Mouse (Mus musculus) myocyte (in vitro differentiated cells): ENCODE measurements around the gene Lrmda. TPM values are rescaled to one million over a fixed set of nuclear protein-coding genes. Genes with fewer than 3 reads are reported as not detected.

Source experiments
- H3K27me3 ChIP-seq: one replicate; pipeline ENCODE4 v1.6.1; 2011; ENCODE audit not compliant: control insufficient read depth, insufficient read depth, insufficient read length
- H3K36me3 ChIP-seq: one replicate; pipeline ENCODE4 v1.6.1; 2011; ENCODE audit not compliant: control insufficient read depth, insufficient read depth
- H3K4me2 ChIP-seq: one replicate; pipeline ENCODE4 v1.6.1; 2011; ENCODE audit warnings: low read depth, control low read depth
- H3K4me3 ChIP-seq: one replicate; pipeline ENCODE4 v1.5.1; 2011; ENCODE audit warnings: mild to moderate bottlenecking, control low read depth, moderate library complexity
- H3K79me2 ChIP-seq: one replicate; pipeline ENCODE4 v1.6.1; 2011; ENCODE audit not compliant: control insufficient read depth, insufficient read depth
- H3ac ChIP-seq: one replicate; pipeline ENCODE4 v1.6.1; 2011; ENCODE audit not compliant: control insufficient read depth, insufficient read length
- CEBPB ChIP-seq: IDR thresholded peaks from 2 replicates; pipeline ENCODE4 v1.6.1; 2011; ENCODE audit warnings: mild to moderate bottlenecking, moderate library complexity; ENCODE audit not compliant: poor library complexity, insufficient read depth, severe bottlenecking
- E2F4 ChIP-seq: IDR thresholded peaks from one replicate; pipeline ENCODE4 v1.6.1; 2011; ENCODE audit warnings: mild to moderate bottlenecking, control low read depth, moderate library complexity; ENCODE audit not compliant: insufficient read depth
- MAX ChIP-seq: IDR thresholded peaks from one replicate; pipeline ENCODE4 v1.6.1; 2011; ENCODE audit warnings: low read depth, mild to moderate bottlenecking, control low read depth
- MYOD1 ChIP-seq, 3 experiments: IDR thresholded peaks; one replicate each; pipeline ENCODE4 v1.6.1; 2011; ENCODE audit warnings: control low read depth in 2 of 3, low read depth in 2 of 3, mild to moderate bottlenecking in 2 of 3, moderate library complexity in 1 of 3; ENCODE audit not compliant: insufficient read length in 2 of 3, control insufficient read depth in 1 of 3
- MYOG ChIP-seq, 3 experiments: IDR thresholded peaks; one replicate each; pipeline ENCODE4 v1.6.1; 2011; ENCODE audit warnings: control low read depth in 2 of 3, low read depth in 2 of 3, mild to moderate bottlenecking in 2 of 3; ENCODE audit not compliant: insufficient read length in 2 of 3, control insufficient read depth in 1 of 3, insufficient read depth in 1 of 3
- POLR2A ChIP-seq: IDR thresholded peaks from one replicate; pipeline ENCODE4 v1.6.1; 2011; ENCODE audit warnings: low read depth, mild to moderate bottlenecking, control low read depth, moderate library complexity; ENCODE audit not compliant: insufficient read length
- POLR2AphosphoS2 ChIP-seq: IDR thresholded peaks from one replicate; pipeline ENCODE4 v1.6.1; 2011; ENCODE audit warnings: low read depth, control low read depth; ENCODE audit not compliant: insufficient read length
- REST ChIP-seq: IDR thresholded peaks from one replicate; pipeline ENCODE4 v1.6.1; 2011; ENCODE audit warnings: mild to moderate bottlenecking, control low read depth, moderate library complexity; ENCODE audit not compliant: insufficient read depth, insufficient read length
- SRF ChIP-seq: IDR thresholded peaks from one replicate; pipeline ENCODE4 v1.6.1; 2011; ENCODE audit warnings: low read depth; ENCODE audit not compliant: control insufficient read depth, insufficient read length
- TCF12 ChIP-seq: IDR thresholded peaks from one replicate; pipeline ENCODE4 v1.6.1; 2011; ENCODE audit warnings: mild to moderate bottlenecking, control low read depth; ENCODE audit not compliant: poor library complexity, insufficient read depth, severe bottlenecking
- TCF3 ChIP-seq: IDR thresholded peaks from one replicate; pipeline ENCODE4 v1.6.1; 2011; ENCODE audit warnings: low read depth, control low read depth; ENCODE audit not compliant: insufficient read length
- USF1 ChIP-seq: IDR thresholded peaks from one replicate; pipeline ENCODE4 v1.6.1; 2011; ENCODE audit warnings: low read depth, mild to moderate bottlenecking, control low read depth, moderate library complexity
- polyA plus RNA-seq: library from polyadenylated mRNA; unstranded; fragments of >200 nt; fragmentation: generic; extraction: Trizol; gene quantifications from one replicate; pipeline ENCODE4 v1.2.1, GENCODE M21; 2012; ENCODE audit warnings: missing spikeins

Lrmda gene
- polyA plus RNA-seq, 1 experiment = 1.9 TPM

DNA sequence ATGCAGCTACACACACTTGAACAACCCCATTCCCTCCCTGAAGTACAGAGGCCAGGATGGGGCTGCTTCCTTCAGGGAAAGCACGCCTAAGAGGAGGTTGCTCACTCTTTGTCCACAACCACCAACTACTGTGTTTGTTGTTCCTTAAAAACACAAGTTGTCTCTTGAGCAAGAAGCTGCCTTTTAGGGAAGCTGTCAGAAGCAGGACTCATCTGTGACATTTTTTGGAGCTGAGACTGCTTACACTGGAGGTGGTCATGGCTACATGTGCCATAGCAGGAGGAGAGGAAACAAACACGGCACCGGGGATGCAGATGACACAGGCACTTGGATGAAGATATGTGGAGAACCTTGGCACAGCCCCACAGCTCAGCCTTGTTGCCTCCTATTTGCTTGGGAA is 65.9 kb downstream of the Lrmda start:
- TF ChIP-seq MAX = no peak
- no peak for TF ChIP-seq REST
- no peak for TF ChIP-seq MYOD1 (IDR thresholded peaks at IDR 0.05; ENCODE audit: control insufficient read depth in 1 of 3, insufficient read length in 2 of 3, low read depth in 2 of 3)
- no peak for TF ChIP-seq TCF3
- TF ChIP-seq CEBPB = no peak
- TF ChIP-seq POLR2AphosphoS2 = no peak
- TF ChIP-seq E2F4 = no peak
- TF ChIP-seq SRF = no peak
- no peak for TF ChIP-seq TCF12
- TF ChIP-seq MYOG (IDR thresholded peaks at IDR 0.05; ENCODE audit: control insufficient read depth in 1 of 3, insufficient read depth in 1 of 3, insufficient read length in 2 of 3, low read depth in 2 of 3) = no peak
- TF ChIP-seq POLR2A = no peak
- Histone ChIP-seq H3K4me2 (no peak overlapping the region), H3K79me2 (no peaks in the 10 kb centered on the region), H3K36me3 (no peaks in the 10 kb centered on the region), H3K27me3 (peaks cover 19% of the 10 kb centered on the region), H3ac (no peak overlapping the region), H3K4me3 (no peak overlapping the region)

DNA sequence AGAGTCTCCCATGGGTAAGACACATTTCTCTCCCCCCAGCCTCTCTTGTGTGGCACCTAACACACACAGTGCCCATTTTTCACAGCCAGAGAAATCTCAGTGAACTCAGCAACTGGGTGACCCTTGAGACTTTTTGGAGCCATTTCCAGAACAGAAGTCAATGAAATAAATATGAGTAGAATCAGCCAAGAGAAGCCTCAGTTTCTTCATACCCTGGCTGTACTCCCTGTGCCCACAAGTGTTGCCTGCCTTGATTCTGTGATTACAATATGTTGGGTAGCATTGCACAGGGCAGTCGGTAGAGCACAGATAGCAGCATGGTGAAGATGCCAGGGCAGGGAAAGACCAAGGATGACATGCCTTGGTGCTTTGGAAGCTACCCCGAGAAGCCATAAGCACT is 69.1 kb downstream of the Lrmda start:
- Histone ChIP-seq H3K4me3 (no peak overlapping the region), H3K36me3 (no peaks in the 10 kb centered on the region), H3K4me2 (no peak overlapping the region), H3K79me2 (no peaks in the 10 kb centered on the region), H3ac (no peak overlapping the region), H3K27me3 (peaks cover 13% of the 10 kb centered on the region)
- TF ChIP-seq REST (no peak), USF1 (no peak), MYOG (IDR thresholded peaks at IDR 0.05; ENCODE audit: control insufficient read depth in 1 of 3, insufficient read depth in 1 of 3, insufficient read length in 2 of 3, low read depth in 2 of 3) (no peak), SRF (no peak), TCF12 (no peak), TCF3 (no peak)

DNA sequence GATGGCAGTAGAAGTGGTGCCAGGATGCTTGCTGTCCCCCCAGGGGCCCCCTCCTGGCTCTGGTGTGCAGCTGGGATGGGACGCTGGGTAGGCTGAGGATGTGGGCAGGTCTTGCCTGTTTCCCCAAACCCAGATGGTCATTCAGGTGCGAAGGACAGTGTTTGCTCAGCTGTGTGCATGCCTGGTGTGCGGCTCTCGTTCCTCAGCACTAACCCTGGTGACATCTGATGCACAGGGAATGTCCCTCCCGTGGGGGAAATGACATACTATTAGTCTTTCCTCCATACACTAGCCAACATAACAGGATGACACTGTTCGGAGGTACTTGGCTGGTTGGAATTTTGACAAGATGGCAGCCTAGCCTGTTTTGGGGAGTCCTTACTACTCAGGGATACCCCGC is 69.8 kb downstream of the Lrmda start:
- no peak for TF ChIP-seq E2F4
- TF ChIP-seq POLR2AphosphoS2 = no peak
- TF ChIP-seq REST = no peak
- no peak for TF ChIP-seq MYOG (IDR thresholded peaks at IDR 0.05; ENCODE audit: control insufficient read depth in 1 of 3, insufficient read depth in 1 of 3, insufficient read length in 2 of 3, low read depth in 2 of 3)
- no peak for TF ChIP-seq MYOD1 (IDR thresholded peaks at IDR 0.05; ENCODE audit: control insufficient read depth in 1 of 3, insufficient read length in 2 of 3, low read depth in 2 of 3)
- TF ChIP-seq CEBPB = no peak
- no peak for TF ChIP-seq TCF12
- no peak for TF ChIP-seq POLR2A
- no peak for TF ChIP-seq USF1
- no peak for TF ChIP-seq MAX
- no peak for TF ChIP-seq TCF3
- TF ChIP-seq SRF = no peak
- Histone ChIP-seq H3K27me3 (peaks cover 19% of the 10 kb centered on the region), H3K4me3 (no peak overlapping the region), H3ac (no peak overlapping the region), H3K79me2 (no peaks in the 10 kb centered on the region), H3K4me2 (no peak overlapping the region), H3K36me3 (no peaks in the 10 kb centered on the region)

- H3K4me2 ChIP-seq = no peak overlapping the region
- no peak for TF ChIP-seq CEBPB
- no peak for TF ChIP-seq USF1
- no peak for TF ChIP-seq SRF
- TF ChIP-seq POLR2A = no peak
- no peak for TF ChIP-seq MYOD1 (IDR thresholded peaks at IDR 0.05; ENCODE audit: control insufficient read depth in 1 of 3, insufficient read length in 2 of 3, low read depth in 2 of 3)
- no peak for TF ChIP-seq POLR2AphosphoS2
- no peak for TF ChIP-seq TCF3
- no peak overlapping the region for H3ac ChIP-seq
- no peaks in the 10 kb centered on the region for H3K79me2 ChIP-seq
- H3K27me3 ChIP-seq = peaks cover 21% of the 10 kb centered on the region
- H3K4me3 ChIP-seq = no peak overlapping the region
- H3K36me3 ChIP-seq = no peaks in the 10 kb centered on the region
These were observed 70.5 kb downstream of the Lrmda start for GRCm38 (mm10) chr14:22089866-22090470.

GRCm38 (mm10) chr14:22090778-22091211 is 71.3 kb downstream of the Lrmda start:
- Histone ChIP-seq H3K36me3 (no peaks in the 10 kb centered on the region), H3K4me3 (no peak overlapping the region), H3K79me2 (no peaks in the 10 kb centered on the region), H3ac (no peak overlapping the region), H3K4me2 (no peak overlapping the region), H3K27me3 (peaks cover 21% of the 10 kb centered on the region)
- TF ChIP-seq POLR2AphosphoS2 (no peak), MYOG (IDR thresholded peaks at IDR 0.05; ENCODE audit: control insufficient read depth in 1 of 3, insufficient read depth in 1 of 3, insufficient read length in 2 of 3, low read depth in 2 of 3) (no peak), REST (no peak), SRF (no peak), E2F4 (no peak), USF1 (no peak), MYOD1 (IDR thresholded peaks at IDR 0.05; ENCODE audit: control insufficient read depth in 1 of 3, insufficient read length in 2 of 3, low read depth in 2 of 3) (no peak), CEBPB (no peak), MAX (no peak), TCF3 (no peak), TCF12 (no peak), POLR2A (no peak)
